Mouse (Mus musculus) liver, embryonic 14.5 days (tissue): ENCODE measurements around the gene Hipk3. TPM values are rescaled to one million over a fixed set of nuclear protein-coding genes. Genes with fewer than 3 reads are reported as not detected.

Experiments used
- ATAC-seq: fragments of 200-750 bp; cut with Nextera tagmentation; 2 replicates; pipeline ENCODE4 v1.8.0; 2017; ENCODE audit warnings: moderate number of reproducible peaks, mild to moderate bottlenecking, moderate library complexity; ENCODE audit not compliant: insufficient read depth
- DNase-seq, 3 experiments: peaks; one replicate each; pipeline ENCODE4 v3.0.0-alpha.2; 2012 to 2013; ENCODE audit warnings: low read depth in 3 of 3, low spot score in 3 of 3
- H3K27ac ChIP-seq: fragments of 300-500 bp; sonication (generic); 2 replicates; pipeline ENCODE4 v1.5.1; 2014; ENCODE audit warnings: moderate library complexity, mild to moderate bottlenecking, control low read depth, inconsistent platforms
- H3K27me3 ChIP-seq: fragments of 300-500 bp; sonication (generic); 2 replicates; pipeline ENCODE4 v1.6.1; 2014; ENCODE audit warnings: mild to moderate bottlenecking, low read length, moderate library complexity; ENCODE audit not compliant: control insufficient read depth, insufficient read depth
- H3K36me3 ChIP-seq: fragments of 300-500 bp; sonication (generic); replicated peaks from 2 replicates; pipeline ENCODE4 v1.6.1; 2014; ENCODE audit warnings: low read depth; ENCODE audit not compliant: control insufficient read depth, insufficient read depth
- H3K4me1 ChIP-seq, 2 experiments: fragments of 200-500 bp in 1 of 2; fragments of 300-500 bp in 1 of 2; sonication (generic) in 1 of 2; replicated peaks; 2 replicates each; pipeline ENCODE4 v1.6.1; 2012 to 2014; ENCODE audit warnings: antibody characterized with exemption in 1 of 2, inconsistent platforms in 1 of 2, low read length in 1 of 2; ENCODE audit not compliant: control insufficient read depth in 2 of 2, insufficient read depth in 2 of 2
- H3K4me2 ChIP-seq: fragments of 300-500 bp; sonication (generic); 2 replicates; pipeline ENCODE4 v1.6.1; 2014; ENCODE audit warnings: low read depth, mild to moderate bottlenecking, control low read depth, moderate library complexity
- H3K4me3 ChIP-seq, 2 experiments: fragments of 200-500 bp in 1 of 2; fragments of 300-500 bp in 1 of 2; sonication (generic) in 1 of 2; 2 replicates each; pipeline ENCODE4 v1.5.1; 2012 to 2014; ENCODE audit warnings: low read depth in 2 of 2, low read length in 2 of 2, mild to moderate bottlenecking in 2 of 2, control low read depth in 1 of 2, inconsistent platforms in 1 of 2, moderate library complexity in 1 of 2; ENCODE audit not compliant: insufficient read depth in 1 of 2
- H3K9ac ChIP-seq: fragments of 300-500 bp; sonication (generic); replicated peaks from 2 replicates; pipeline ENCODE4 v1.6.1; 2014; ENCODE audit warnings: mild to moderate bottlenecking, control low read depth, moderate library complexity
- H3K9me3 ChIP-seq: fragments of 300-500 bp; sonication (generic); 2 replicates; pipeline ENCODE4 v1.6.1; 2016; ENCODE audit warnings: low read length, mixed read lengths; ENCODE audit not compliant: control insufficient read depth
- CTCF ChIP-seq: IDR thresholded peaks from 2 replicates; pipeline ENCODE4 v1.5.1; 2016; ENCODE audit warnings: antibody characterized with exemption, low read depth, control low read depth
- EP300 ChIP-seq: IDR thresholded peaks from 2 replicates; pipeline ENCODE4 v1.6.1; 2016; ENCODE audit warnings: antibody characterized with exemption, low read depth
- WGBS: fragments of 180-500 bp; shearing (Covaris S2); extraction: QIAGEN DNeasy Blood & Tissue Kit; methylation state at CpG from one replicate; pipeline ENCODE4 v1.1.7; 2014; ENCODE audit not compliant: insufficient replicate concordance; 5-methylcytosine and 5-hydroxymethylcytosine counted together
- polyA plus RNA-seq, 2 experiments: library from polyadenylated mRNA; depleted of rRNA in 1 of 2; stranded (reverse) in 1 of 2; unstranded in 1 of 2; fragments of >200 nt; fragmentation: Nextera tagmentation in 1 of 2; extraction: Ambion mirVana in 1 of 2; gene quantifications; 2 replicates each; pipeline versions ENCODE4 v1.2.1 to v1.2.3; 2012 to 2014

Gene Hipk3
- polyA plus RNA-seq, 2 experiments = 7.0 to 8.2 TPM

DNA sequence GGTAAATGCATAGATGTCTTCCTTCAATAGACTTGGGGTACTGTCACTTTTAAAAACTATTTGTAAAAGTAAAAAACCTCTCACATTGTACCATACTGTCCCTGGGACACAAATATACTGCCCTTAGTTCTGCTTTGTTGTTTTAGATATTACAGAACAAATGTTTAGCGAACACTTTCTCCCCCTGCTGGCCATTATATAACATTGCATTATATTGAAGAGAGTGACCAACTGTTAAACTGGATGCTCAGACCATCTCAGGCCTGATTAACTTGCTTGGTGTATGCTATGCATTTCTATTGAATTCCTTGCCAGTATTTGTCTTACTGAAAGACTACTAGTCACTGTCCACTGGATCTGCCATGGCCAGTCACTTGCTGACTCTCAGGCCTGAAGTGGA, 72.0 kb downstream of the Hipk3 start:
- H3K4me2 ChIP-seq = no peak overlapping the region
- H3K4me1 ChIP-seq = no peaks in the 10 kb centered on the region
- WGBS = 3% methylated on average over 1 of the region's 1 CpGs
- DNase-seq = peak in 2 of 3 experiments; percentile 12 to 17
- H3K9ac ChIP-seq = no peak overlapping the region
- TF ChIP-seq CTCF (peak; percentile 63), EP300 (no peak)
- no peaks in the 10 kb centered on the region for H3K27me3 ChIP-seq
- H3K9me3 ChIP-seq = no peaks in the 10 kb centered on the region
- H3K36me3 ChIP-seq = no peaks in the 10 kb centered on the region
- no peak overlapping the region for H3K27ac ChIP-seq
- no peak overlapping the region for H3K4me3 ChIP-seq
- no peak for ATAC-seq

DNA sequence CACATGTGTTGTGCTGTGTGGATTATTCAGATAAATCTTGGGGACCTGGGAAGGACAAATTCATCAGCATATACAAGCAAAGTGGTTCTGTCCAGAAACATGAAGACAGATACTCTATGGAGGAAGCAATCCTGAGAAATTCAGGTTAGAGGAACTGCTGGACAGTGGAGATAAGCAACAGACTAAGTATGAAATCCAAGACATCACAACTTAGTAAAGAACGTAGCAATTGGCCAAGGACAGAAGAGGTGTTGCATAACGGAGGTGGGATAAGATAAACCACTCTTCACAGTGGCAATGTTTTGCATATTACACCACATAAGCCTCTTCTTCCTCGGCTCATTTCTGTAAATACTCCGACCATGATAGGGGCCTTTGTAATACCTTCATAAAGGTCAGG, 73.4 kb downstream of the Hipk3 start:
- DNase-seq (no peak), ATAC-seq (no peak)
- Histone ChIP-seq H3K36me3 (no peaks in the 10 kb centered on the region), H3K27ac (no peak overlapping the region), H3K4me2 (no peak overlapping the region), H3K4me1 (no peaks in the 10 kb centered on the region), H3K27me3 (no peaks in the 10 kb centered on the region), H3K9ac (no peak overlapping the region), H3K4me3 (no peak overlapping the region), H3K9me3 (no peaks in the 10 kb centered on the region)
- 23% methylated on average over 4 of the region's 4 CpGs for WGBS
- no peak for TF ChIP-seq CTCF
- TF ChIP-seq EP300 = no peak

DNA sequence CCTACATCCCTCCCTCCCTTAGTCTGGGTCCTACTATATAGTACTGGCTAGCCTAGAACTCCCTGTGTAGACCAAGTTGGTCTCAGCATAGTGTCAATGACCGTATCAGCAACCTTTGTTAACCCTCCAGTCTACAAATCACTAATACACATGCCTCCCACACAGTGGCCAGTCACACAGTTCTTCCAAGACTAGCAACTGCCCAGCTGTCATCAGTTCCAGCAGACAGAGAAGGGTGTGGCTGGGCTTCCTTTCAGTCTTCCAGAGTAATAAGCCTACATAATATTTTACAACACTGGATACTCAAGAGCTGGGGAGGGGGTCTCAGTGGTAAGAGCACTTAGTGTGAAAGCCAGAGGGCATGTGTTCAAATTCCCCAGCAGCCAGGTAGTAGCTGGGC, 74.2 kb downstream of the Hipk3 start:
- no peaks in the 10 kb centered on the region for H3K9me3 ChIP-seq
- DNase-seq (no peak), ATAC-seq (no peak)
- no peak overlapping the region for H3K27ac ChIP-seq
- H3K9ac ChIP-seq = no peak overlapping the region
- H3K4me3 ChIP-seq = no peak overlapping the region
- no peak overlapping the region for H3K4me2 ChIP-seq
- TF ChIP-seq EP300 = no peak
- TF ChIP-seq CTCF = no peak
- no peaks in the 10 kb centered on the region for H3K36me3 ChIP-seq
- H3K27me3 ChIP-seq = no peaks in the 10 kb centered on the region
- WGBS = 70% methylated on average over 1 of the region's 1 CpGs
- H3K4me1 ChIP-seq = no peaks in the 10 kb centered on the region

DNA sequence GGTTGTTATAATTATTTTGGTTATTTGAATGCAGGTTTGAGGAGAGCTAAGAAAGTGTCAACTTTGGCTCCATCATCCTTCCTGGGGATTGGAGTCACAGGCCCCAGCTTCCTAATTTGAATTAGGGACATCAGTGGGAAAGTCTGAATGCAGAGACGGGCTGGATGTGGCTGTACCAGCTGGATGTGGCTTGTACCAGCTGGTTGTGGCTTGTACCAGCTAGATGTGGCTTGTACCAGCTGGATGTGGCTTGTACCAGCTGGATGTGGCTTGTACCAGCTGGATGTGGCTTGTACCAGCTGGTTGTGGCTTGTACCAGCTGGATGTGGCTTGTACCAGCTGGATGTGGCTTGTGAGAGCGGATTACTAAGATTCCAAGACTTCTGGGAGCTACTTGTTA, 74.8 kb downstream of the Hipk3 start:
- DNase-seq = no peak
- H3K9me3 ChIP-seq = no peaks in the 10 kb centered on the region
- H3K9ac ChIP-seq = no peak overlapping the region
- no peak for ATAC-seq
- no peak for TF ChIP-seq CTCF
- no peak for TF ChIP-seq EP300
- no peaks in the 10 kb centered on the region for H3K4me1 ChIP-seq
- no peak overlapping the region for H3K4me3 ChIP-seq
- H3K36me3 ChIP-seq = no peaks in the 10 kb centered on the region
- H3K27ac ChIP-seq = no peak overlapping the region
- no peaks in the 10 kb centered on the region for H3K27me3 ChIP-seq
- WGBS = 54% methylated on average over 2 of the region's 2 CpGs
- H3K4me2 ChIP-seq = no peak overlapping the region

DNA sequence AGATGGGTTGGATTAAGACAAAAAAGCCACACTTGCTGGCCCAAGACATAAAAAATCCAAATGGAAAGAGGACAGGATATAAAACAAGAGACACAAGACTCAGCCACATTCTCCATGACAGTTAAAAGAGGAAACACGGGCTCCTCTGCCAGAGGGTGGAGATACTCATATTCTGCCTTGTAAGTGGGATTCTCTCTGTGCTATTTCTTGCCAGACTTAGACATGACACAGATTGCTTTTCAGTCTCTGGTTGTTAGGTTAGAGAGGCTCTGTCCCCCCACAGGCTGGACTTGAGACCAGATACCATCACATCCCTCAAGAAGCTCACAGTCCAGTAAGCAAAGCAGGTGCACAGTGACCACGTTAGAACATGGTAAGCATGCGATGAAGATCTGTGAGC, 81.2 kb downstream of the Hipk3 start:
- H3K4me3 ChIP-seq = no peak overlapping the region
- WGBS = 62% methylated on average over 3 of the region's 3 CpGs
- H3K4me2 ChIP-seq = no peak overlapping the region
- DNase-seq (no peak), ATAC-seq (no peak)
- no peaks in the 10 kb centered on the region for H3K36me3 ChIP-seq
- H3K4me1 ChIP-seq = no peaks in the 10 kb centered on the region
- no peak overlapping the region for H3K9ac ChIP-seq
- no peaks in the 10 kb centered on the region for H3K9me3 ChIP-seq
- TF ChIP-seq EP300 (no peak), CTCF (no peak)
- peaks cover 45% of the 10 kb centered on the region for H3K27me3 ChIP-seq
- no peak overlapping the region for H3K27ac ChIP-seq
